Comparison of ENCODE assay signal across 7 mouse cellular contexts in genomic region chr11:54902333-54903323, GRCm38 (mm10). TPM values are rescaled to one million over a fixed set of nuclear protein-coding genes. Genes with fewer than 3 reads are reported as not detected.
DNase-seq lines count a peak whose midpoint lies in the region; ATAC-seq lines count a peak whose summit lies in the region.

Gpx3 (plus strand) TSS chr11:54902453.

- H3K9ac ChIP-seq in hindbrain, embryonic 14.5 days: peak within 1 kb of the TSS; percentile 58

- H3K36me3 ChIP-seq in hindbrain, embryonic 14.5 days (replicated peaks; ENCODE audit: control insufficient read depth, insufficient read depth): no peaks in the 10 kb centered on the region

- no peak within 1 kb of the TSS for H3K27ac ChIP-seq in hindbrain, embryonic 14.5 days

- WGBS in hindbrain, embryonic 14.5 days: 16% methylated on average over 45 of the region's 45 CpGs

- intact Hi-C loops in left cerebral cortex, postnatal 14 days (cut with DNase I): no loop called here

- no peaks in the 10 kb centered on the region; the same call in 1 of the 2 replicates for H3K27me3 ChIP-seq in hindbrain, embryonic 14.5 days (ENCODE audit: control insufficient read depth, insufficient read depth, low read length)

- H3K4me1 ChIP-seq in hindbrain, embryonic 14.5 days (replicated peaks; ENCODE audit: control insufficient read depth, insufficient read depth, low read length): peaks cover 11% of the 10 kb centered on the region

- peak within 1 kb of the TSS; percentile 43 for H3K4me3 ChIP-seq in hindbrain, embryonic 14.5 days (replicated peaks; ENCODE audit: low read length)

- H3K4me2 ChIP-seq in hindbrain, embryonic 14.5 days (replicated peaks): peak within 1 kb of the TSS; percentile 86

- H3K9me3 ChIP-seq in hindbrain, embryonic 14.5 days (ENCODE audit: control insufficient read depth, low read length): no peaks in the 10 kb centered on the region

- peak; percentile 88 for ATAC-seq in hindbrain, embryonic 14.5 days (ENCODE audit: low FRiP score)
- peak; percentile 76 for ATAC-seq in megakaryocyte, adult 5-6 weeks (ENCODE audit: poor library complexity, severe bottlenecking)

- peak; percentile 69 for DNase-seq in adrenal gland, postnatal 25 days
- peak; percentile 74 for DNase-seq in cerebellum, postnatal 36 days
- peak; percentile 72 to 82 for DNase-seq in gastrocnemius, adult 8-10 months (ENCODE audit: low spot score in 2 of 2)
- DNase-seq in hindbrain, embryonic 14.5 days (ENCODE audit: low spot score): peak; percentile 75
- DNase-seq in left cerebral cortex, postnatal 14 days (ENCODE audit: low spot score in 2 of 2): peak; percentile 35 to 67
- peak; percentile 41 for DNase-seq in right cerebral cortex, postnatal 4 days

RNA-seq across cellular contexts. Expression of gene Gpx3, which starts in this region (rescaled TPM):
- 255 and 328 TPM in 2 replicates for total RNA-seq in adrenal gland, postnatal 25 days (2021)
- total RNA-seq in gastrocnemius, adult 8-10 months (2022): 100 to 1,000 TPM in 2 of 4 experiments, 10 to 100 TPM in 2; 56.1 to 401 (median 118) TPM
- polyA plus RNA-seq in hindbrain, embryonic 14.5 days (2014; fragmentation: Nextera tagmentation; extraction: Ambion mirVana): 67.6 and 73.6 TPM in 2 replicates
- total RNA-seq in left cerebral cortex, postnatal 14 days (2021): 10 to 100 TPM in 1 of 2 experiments, 1 to 10 TPM in 1; 8.3 to 10.7 TPM
- 52.7 and 58.3 TPM in 2 replicates for total RNA-seq in megakaryocyte, adult 5-6 weeks (2015)
- total RNA-seq in megakaryocyte, adult 5-6 weeks (2017): 1.8 and 6.0 TPM in 2 replicates
